In genomic region chr9:109082124-109082800, GRCm38 (mm10) we compare ENCODE assay signal across 8 mouse cellular contexts. TPM values are rescaled to one million over a fixed set of nuclear protein-coding genes. Genes with fewer than 3 reads are reported as not detected.
A peak's percentile ranks its signal among the peaks of the same experiment; 100 is the strongest.
DNase-seq lines count a peak whose midpoint lies in the region; ATAC-seq and TF ChIP-seq lines count a peak whose summit lies in the region.

TSS of gene Ccdc51 (plus strand) at chr9:109082493.
TSS of gene Tma7 (minus strand) at chr9:109082587.

- peak; percentile 97 for ATAC-seq in G1E (ENCODE audit: extremely low read depth, insufficient number of reproducible peaks, low FRiP score, poor library complexity, severe bottlenecking)
- ATAC-seq in forebrain, embryonic 16.5 days: peak; percentile 98
- ATAC-seq in neural tube, embryonic 15.5 days (ENCODE audit: low FRiP score): peak; percentile 97

- peak; percentile 94 for DNase-seq in G1E (ENCODE audit: low spot score)
- peak; percentile 78 for DNase-seq in cerebellum, adult 11 months
- DNase-seq in heart, postnatal 36 days: peak; percentile 72 to 80
- peak; percentile 84 to 91 for DNase-seq in layer of hippocampus, adult 2 months (ENCODE audit: low spot score in 2 of 2)
- DNase-seq in lung, adult 2 months: peak; percentile 82
- peak; percentile 76 for DNase-seq in testis, postnatal 10 days (ENCODE audit: low spot score)

- peaks cover 36% of the 10 kb centered on the region for H3K4me1 ChIP-seq in G1E (ENCODE audit: insufficient read depth, low read depth, low read length)
- peaks cover 20% of the 10 kb centered on the region for H3K4me1 ChIP-seq in forebrain, embryonic 16.5 days (replicated peaks; ENCODE audit: control insufficient read depth, insufficient read depth, low read length)
- H3K4me1 ChIP-seq in lung, adult 2 months (ENCODE audit: control insufficient read depth, insufficient read depth, low read length): peaks cover 2% of the 10 kb centered on the region; the same call in 1 of the 2 replicates
- H3K4me1 ChIP-seq in neural tube, embryonic 15.5 days: peaks cover 28% of the 10 kb centered on the region

- H3K4me2 ChIP-seq in forebrain, embryonic 16.5 days (ENCODE audit: low read length): peak within 1 kb of the TSS; percentile 86
- peak within 1 kb of the TSS; percentile 67 for H3K4me2 ChIP-seq in neural tube, embryonic 15.5 days

- H3K9me3 ChIP-seq in G1E (replicated peaks): no peaks in the 10 kb centered on the region
- no peaks in the 10 kb centered on the region for H3K9me3 ChIP-seq in forebrain, embryonic 16.5 days (ENCODE audit: control insufficient read depth, low read length)
- no peaks in the 10 kb centered on the region for H3K9me3 ChIP-seq in neural tube, embryonic 15.5 days (replicated peaks)

- peak; percentile 83; the same call in 1 of the 2 replicates for TF ChIP-seq POLR2A in lung, adult 2 months (IDR thresholded peaks at IDR 0.05; ENCODE audit: borderline replicate concordance, extremely low read depth, low read depth, low read length)

- no peaks in the 10 kb centered on the region for H3K27me3 ChIP-seq in G1E (ENCODE audit: insufficient read depth, low read length)
- no peaks in the 10 kb centered on the region for H3K27me3 ChIP-seq in forebrain, embryonic 16.5 days (replicated peaks; ENCODE audit: control insufficient read depth, insufficient read depth, low read length)
- H3K27me3 ChIP-seq in neural tube, embryonic 15.5 days (replicated peaks): no peaks in the 10 kb centered on the region

- no peak for TF ChIP-seq CTCF in G1E (IDR thresholded peaks at IDR 0.05; ENCODE audit: low read depth, low read length)
- TF ChIP-seq CTCF in layer of hippocampus, adult 2 months (conservative IDR thresholded peaks at IDR 0.05): no peak
- no peak for TF ChIP-seq CTCF in lung, adult 2 months (IDR thresholded peaks at IDR 0.05; ENCODE audit: insufficient read depth, low read length)

- peaks cover 54% of the 10 kb centered on the region for H3K36me3 ChIP-seq in G1E (replicated peaks)
- peaks cover 4% of the 10 kb centered on the region; the same call in 1 of the 2 replicates for H3K36me3 ChIP-seq in forebrain, embryonic 16.5 days (ENCODE audit: control insufficient read depth, insufficient read depth)
- H3K36me3 ChIP-seq in neural tube, embryonic 15.5 days: peaks cover 22% of the 10 kb centered on the region

- H3K27ac ChIP-seq in forebrain, embryonic 16.5 days (ENCODE audit: low read length): peak within 1 kb of the TSS; percentile 72
- peak within 1 kb of the TSS; percentile 89 for H3K27ac ChIP-seq in layer of hippocampus, adult 2 months
- H3K27ac ChIP-seq in neural tube, embryonic 15.5 days (replicated peaks): peak within 1 kb of the TSS; percentile 80

- peak within 1 kb of the TSS; percentile 79 for H3K9ac ChIP-seq in forebrain, embryonic 16.5 days (replicated peaks; ENCODE audit: low read depth, low read length)
- H3K9ac ChIP-seq in neural tube, embryonic 15.5 days (replicated peaks): peak within 1 kb of the TSS; percentile 87

- intact Hi-C loops in heart, postnatal 36 days (cut with DNase I): no loop called here

- WGBS in forebrain, embryonic 16.5 days: 0% methylated on average over 37 of the region's 37 CpGs
- WGBS in lung, adult 2 months: 1% methylated on average over 37 of the region's 37 CpGs
- under 1% methylated on average over 37 of the region's 37 CpGs for WGBS in neural tube, embryonic 15.5 days

- H3K4me3 ChIP-seq in G1E (ENCODE audit: low read depth, low read length): peak within 1 kb of the TSS; percentile 85
- peak within 1 kb of the TSS; percentile 75 for H3K4me3 ChIP-seq in forebrain, embryonic 16.5 days (replicated peaks; ENCODE audit: low read length)
- H3K4me3 ChIP-seq in layer of hippocampus, adult 2 months: peak within 1 kb of the TSS; percentile 88
- H3K4me3 ChIP-seq in lung, adult 2 months (replicated peaks; ENCODE audit: extremely low read depth, low read depth, low read length): peak within 1 kb of the TSS; percentile 72
- H3K4me3 ChIP-seq in neural tube, embryonic 15.5 days (replicated peaks): peak within 1 kb of the TSS; percentile 82

RNA-seq across cellular contexts. Expression of gene Ccdc51, which starts in this region (rescaled TPM):
- total RNA-seq in G1E (2014; fragmentation: Nextera tagmentation) (4.7 and 5.0 TPM in 2 replicates), G1E (2017) (16.0 and 16.8 TPM in 2 replicates)
- polyA plus RNA-seq in G1E (2012): 8.0 and 8.8 TPM in 2 replicates
- 16.9 and 17.5 TPM in 2 replicates for polyA plus RNA-seq in forebrain, embryonic 16.5 days (2015; fragmentation: Nextera tagmentation; extraction: Ambion mirVana)
- total RNA-seq in heart, postnatal 36 days (2021): 10 to 100 TPM; 11.7 to 12.2 TPM
- total RNA-seq in layer of hippocampus, adult 2 months (2021): 1 to 10 TPM; 7.6 to 8.1 TPM
- polyA plus RNA-seq in lung, adult 2 months (2012; rRNA removed): 3.5 and 3.7 TPM in 2 replicates
- 12.2 and 13.7 TPM in 2 replicates for polyA plus RNA-seq in neural tube, embryonic 15.5 days (2015; fragmentation: Nextera tagmentation; extraction: Ambion mirVana)

RNA-seq across cellular contexts. Expression of gene Tma7, which starts in this region (rescaled TPM):
- 133 and 230 TPM in 2 replicates for total RNA-seq in G1E (2014; fragmentation: Nextera tagmentation)
- 413 and 422 TPM in 2 replicates for total RNA-seq in G1E (2017)
- polyA plus RNA-seq in G1E (2012): 429 and 438 TPM in 2 replicates
- 505 and 526 TPM in 2 replicates for polyA plus RNA-seq in forebrain, embryonic 16.5 days (2015; fragmentation: Nextera tagmentation; extraction: Ambion mirVana)
- 100 to 1,000 TPM; 241 to 249 TPM for total RNA-seq in heart, postnatal 36 days (2021)
- 100 to 1,000 TPM; 295 to 309 TPM for total RNA-seq in layer of hippocampus, adult 2 months (2021)
- 13.4 and 19.0 TPM in 2 replicates for polyA plus RNA-seq in lung, adult 2 months (2012; rRNA removed)
- 678 and 752 TPM in 2 replicates for polyA plus RNA-seq in neural tube, embryonic 15.5 days (2015; fragmentation: Nextera tagmentation; extraction: Ambion mirVana)

Comparison
In these comparisons a context has a peak if more than half of its experiments do, and no peak if none do; other contexts are left out.
1. Peak in every context shown above with its lines: DNase-seq, ATAC-seq, H3K4me3 ChIP-seq and H3K27ac ChIP-seq.
2. RNA of gene Tma7 (polyA plus RNA-seq): 678 to 752 TPM in neural tube, embryonic 15.5 days, 505 to 526 TPM in forebrain, embryonic 16.5 days and 429 to 438 TPM in G1E; 13.4 to 19.0 TPM in lung, adult 2 months; every median in the first group is over 10 times any median in the second.